Mouse (Mus musculus) ovary, adult 18-20 months (tissue): Measurements from ENCODE around the gene 5730507C01Rik.
A peak's percentile ranks its signal among the peaks of the same experiment; 100 is the strongest.
"Not testable (repeated sequence)": the region's sequence is repeated elsewhere in the genome, so short reads cannot be mapped to it uniquely, and the experiment has no call there.

Source experiments
- DNase-seq: peaks from one replicate; pipeline ENCODE4 v3.0.0; 2022; ENCODE audit warnings: low spot score, mixed read lengths

The 5730507C01Rik gene

GRCm38 (mm10) chr12:18514171-18514570 is at the start of gene 5730507C01Rik:
TSS of gene 5730507C01Rik (plus strand) at chr12:18514510.
- DNase-seq: peak; percentile 40

GRCm38 (mm10) chr12:18514616-18515015 is 306 bp downstream of the 5730507C01Rik start:
- not testable (repeated sequence) for DNase-seq

GRCm38 (mm10) chr12:18515077-18515476 is 767 bp downstream of the 5730507C01Rik start:
- not testable (repeated sequence) for DNase-seq
